Mouse (Mus musculus) lung, adult 18-20 months (tissue): Measurements from ENCODE around the gene Trim56.
A peak's percentile ranks its signal among the peaks of the same experiment; 100 is the strongest.

Experiments
- DNase-seq, 2 experiments: peaks; one replicate each; pipeline ENCODE4 v3.0.0; 2022; ENCODE audit warnings: mixed read lengths in 2 of 2

Trim56 gene

GRCm38 (mm10) chr5:137073141-137073540 lies 42.9 kb downstream of the Trim56 start:
- no peak for DNase-seq

GRCm38 (mm10) chr5:137072079-137072960 lies 43.7 kb downstream of the Trim56 start, which contains the start of gene Serpine1:
Gene Serpine1, minus strand, starts transcription at chr5:137072268.
- DNase-seq: peak; percentile 86 to 90

- no peak for DNase-seq
These were observed 45.0 kb downstream of the Trim56 start for GRCm38 (mm10) chr5:137070881-137071605.

- DNase-seq: no peak
These were observed 47.3 kb downstream of the Trim56 start for GRCm38 (mm10) chr5:137068711-137069110.

- no peak for DNase-seq
These were observed 50.1 kb downstream of the Trim56 start for GRCm38 (mm10) chr5:137065923-137066322.

GRCm38 (mm10) chr5:137065454-137065853 lies 50.6 kb downstream of the Trim56 start:
- DNase-seq: no peak

GRCm38 (mm10) chr5:137062601-137063000 lies 53.4 kb downstream of the Trim56 start:
- DNase-seq: no peak

GRCm38 (mm10) chr5:137061809-137062481 lies 54.1 kb downstream of the Trim56 start:
- peak; percentile 54 to 61 for DNase-seq
